Mouse (Mus musculus): ENCODE measurements around the gene Ccnj. TPM values are rescaled to one million over a fixed set of nuclear protein-coding genes. Genes with fewer than 3 reads are reported as not detected.
A peak's percentile ranks its signal among the peaks of the same experiment; 100 is the strongest.

Gene Ccnj
- polyA plus RNA-seq, 1 experiment from 2014 or later: 6.3 TPM

- Histone ChIP-seq H3K36me3 (ENCODE audit: control insufficient read depth, insufficient read depth) (no peaks in the 10 kb centered on the region), H3K27me3 (ENCODE audit: control insufficient read depth, insufficient read depth, low read length) (no peaks in the 10 kb centered on the region), H3K9me3 (replicated peaks; ENCODE audit: control insufficient read depth, low read length) (no peaks in the 10 kb centered on the region), H3K9ac (ENCODE audit: low read length) (no peak overlapping the region), H3K4me2 (ENCODE audit: low read depth, low read length) (no peak overlapping the region), H3K4me1 (ENCODE audit: control insufficient read depth, insufficient read depth, low read length) (peaks cover 5% of the 10 kb centered on the region), H3K4me3 (ENCODE audit: low read length) (no peak overlapping the region), H3K27ac (ENCODE audit: low read length) (no peak overlapping the region)
- ATAC-seq (replicated peaks; ENCODE audit: extremely low read depth, insufficient read depth, low FRiP score): no peak
- 68% methylated on average over 6 of the region's 6 CpGs for WGBS
These were observed 13.1 kb upstream of the Ccnj start for GRCm38 (mm10) chr19:40817901-40818532.

DNA sequence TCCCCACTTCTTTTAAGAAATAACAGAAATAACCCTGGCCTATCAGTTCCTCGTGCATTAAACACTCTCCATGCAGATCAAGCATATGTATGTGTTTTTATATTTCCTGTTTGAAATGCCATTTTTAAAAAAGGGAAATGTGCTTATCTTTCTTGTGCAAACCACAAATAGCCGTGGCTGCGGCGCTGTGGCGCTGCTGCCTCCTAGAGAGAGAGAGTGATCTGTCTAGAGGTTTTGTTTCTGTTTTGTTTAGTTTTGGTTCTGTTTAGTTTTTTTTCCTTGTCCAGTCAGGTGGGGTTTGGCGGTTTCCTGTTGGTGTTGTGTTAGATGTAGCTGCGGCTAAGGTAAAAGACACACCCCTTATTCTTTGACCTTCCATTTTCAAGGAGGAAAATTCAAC lies 12.3 kb upstream of the Ccnj start:
- H3K9ac ChIP-seq (ENCODE audit: low read length): no peak overlapping the region
- peak overlapping the region; percentile 21; the same call in 1 of the 2 replicates for H3K4me2 ChIP-seq (ENCODE audit: low read depth, low read length)
- H3K27ac ChIP-seq (ENCODE audit: low read length): no peak overlapping the region
- H3K27me3 ChIP-seq (ENCODE audit: control insufficient read depth, insufficient read depth, low read length): no peaks in the 10 kb centered on the region
- H3K4me1 ChIP-seq (ENCODE audit: control insufficient read depth, insufficient read depth, low read length): no peaks in the 10 kb centered on the region
- H3K4me3 ChIP-seq (ENCODE audit: low read length): no peak overlapping the region
- ATAC-seq (replicated peaks; ENCODE audit: extremely low read depth, insufficient read depth, low FRiP score): no peak
- 50% methylated on average over 7 of the region's 7 CpGs for WGBS
- no peaks in the 10 kb centered on the region for H3K36me3 ChIP-seq (ENCODE audit: control insufficient read depth, insufficient read depth)
- no peaks in the 10 kb centered on the region for H3K9me3 ChIP-seq (replicated peaks; ENCODE audit: control insufficient read depth, low read length)

DNA sequence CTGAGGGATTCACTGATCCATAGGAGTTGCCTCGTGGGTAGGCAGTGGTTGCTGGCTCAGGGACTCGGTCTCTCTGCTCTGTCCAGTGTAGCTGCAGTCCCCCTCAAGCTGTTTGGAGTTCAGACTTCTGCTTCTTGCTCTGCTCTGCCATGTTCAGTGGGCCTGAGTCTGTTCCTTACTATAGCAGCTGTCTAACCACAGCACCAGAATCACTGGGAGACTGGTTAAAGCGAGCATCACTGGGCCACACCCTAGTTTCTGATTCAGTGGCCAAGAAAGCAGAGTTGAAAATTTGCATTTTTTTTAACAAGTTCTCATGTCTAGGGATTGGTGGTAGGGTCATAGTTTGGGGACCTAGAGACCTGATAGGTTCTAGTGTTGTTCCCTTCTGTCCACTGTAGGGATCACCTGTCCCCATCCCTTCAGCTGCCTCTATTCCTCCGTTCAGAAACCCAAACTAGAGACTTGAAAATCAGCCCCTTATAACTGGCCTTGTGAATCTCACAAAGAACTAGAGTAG lies 9.7 kb upstream of the Ccnj start:
- no peaks in the 10 kb centered on the region for H3K9me3 ChIP-seq (replicated peaks; ENCODE audit: control insufficient read depth, low read length)
- no peaks in the 10 kb centered on the region for H3K4me1 ChIP-seq (ENCODE audit: control insufficient read depth, insufficient read depth, low read length)
- no peaks in the 10 kb centered on the region for H3K27me3 ChIP-seq (ENCODE audit: control insufficient read depth, insufficient read depth, low read length)
- no peak for ATAC-seq (replicated peaks; ENCODE audit: extremely low read depth, insufficient read depth, low FRiP score)
- H3K4me3 ChIP-seq (ENCODE audit: low read length): no peak overlapping the region
- no peak overlapping the region for H3K4me2 ChIP-seq (ENCODE audit: low read depth, low read length)
- WGBS: 62% methylated on average over 4 of the region's 4 CpGs
- H3K27ac ChIP-seq (ENCODE audit: low read length): no peak overlapping the region
- H3K36me3 ChIP-seq (ENCODE audit: control insufficient read depth, insufficient read depth): no peaks in the 10 kb centered on the region
- no peak overlapping the region for H3K9ac ChIP-seq (ENCODE audit: low read length)

DNA sequence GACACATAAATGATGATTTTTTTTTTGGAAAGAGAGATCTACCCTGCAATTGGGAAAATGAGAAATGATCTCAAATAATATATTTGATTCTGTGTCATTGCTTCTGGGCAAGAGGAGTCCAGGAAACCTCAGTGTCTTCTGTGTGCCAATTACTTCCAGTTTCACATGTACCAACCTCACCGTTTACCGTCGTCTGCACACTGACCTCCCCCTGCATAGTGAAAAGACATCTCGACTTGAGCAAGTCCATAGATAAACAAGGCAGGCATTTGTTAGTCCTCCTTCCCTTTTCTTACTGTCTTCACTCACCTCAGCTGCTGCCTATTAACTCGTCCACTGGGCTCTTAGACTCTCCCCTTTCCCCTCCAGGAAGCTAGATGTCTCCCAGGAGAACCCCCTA lies 5.4 kb upstream of the Ccnj start:
- Histone ChIP-seq H3K36me3 (ENCODE audit: control insufficient read depth, insufficient read depth) (no peaks in the 10 kb centered on the region), H3K4me2 (ENCODE audit: low read depth, low read length) (no peak overlapping the region)
- 66% methylated on average over 5 of the region's 5 CpGs for WGBS

GRCm38 (mm10) chr19:40826735-40827134 lies 4.3 kb upstream of the Ccnj start:
- Histone ChIP-seq H3K36me3 (ENCODE audit: control insufficient read depth, insufficient read depth) (no peaks in the 10 kb centered on the region), H3K4me2 (ENCODE audit: low read depth, low read length) (no peak overlapping the region), H3K4me1 (ENCODE audit: control insufficient read depth, insufficient read depth, low read length) (peaks cover 2% of the 10 kb centered on the region; the same call in 1 of the 2 replicates), H3K9ac (ENCODE audit: low read length) (no peak overlapping the region), H3K4me3 (ENCODE audit: low read length) (no peak overlapping the region), H3K27ac (ENCODE audit: low read length) (no peak overlapping the region), H3K9me3 (replicated peaks; ENCODE audit: control insufficient read depth, low read length) (no peaks in the 10 kb centered on the region), H3K27me3 (ENCODE audit: control insufficient read depth, insufficient read depth, low read length) (no peaks in the 10 kb centered on the region)
- ATAC-seq (replicated peaks; ENCODE audit: extremely low read depth, insufficient read depth, low FRiP score): no peak
- 30% methylated on average over 7 of the region's 7 CpGs for WGBS

More for the DNA sequence above, 5.4 kb upstream of the Ccnj start:
- H3K27me3 ChIP-seq (ENCODE audit: control insufficient read depth, insufficient read depth, low read length): no peaks in the 10 kb centered on the region
- no peak for ATAC-seq (replicated peaks; ENCODE audit: extremely low read depth, insufficient read depth, low FRiP score)
- no peak overlapping the region for H3K27ac ChIP-seq (ENCODE audit: low read length)
- peaks cover 2% of the 10 kb centered on the region; the same call in 1 of the 2 replicates for H3K4me1 ChIP-seq (ENCODE audit: control insufficient read depth, insufficient read depth, low read length)
- H3K9me3 ChIP-seq (replicated peaks; ENCODE audit: control insufficient read depth, low read length): no peaks in the 10 kb centered on the region
- H3K9ac ChIP-seq (ENCODE audit: low read length): no peak overlapping the region
- no peak overlapping the region for H3K4me3 ChIP-seq (ENCODE audit: low read length)

GRCm38 (mm10) chr19:40830198-40830597 lies 881 bp upstream of the Ccnj start:
- Histone ChIP-seq H3K9ac (ENCODE audit: low read length) (peak overlapping the region; percentile 88), H3K4me1 (ENCODE audit: control insufficient read depth, insufficient read depth, low read length) (peaks cover 10% of the 10 kb centered on the region), H3K36me3 (ENCODE audit: control insufficient read depth, insufficient read depth) (no peaks in the 10 kb centered on the region), H3K4me3 (ENCODE audit: low read length) (peak overlapping the region; percentile 80), H3K27me3 (ENCODE audit: control insufficient read depth, insufficient read depth, low read length) (no peaks in the 10 kb centered on the region), H3K9me3 (replicated peaks; ENCODE audit: control insufficient read depth, low read length) (no peaks in the 10 kb centered on the region), H3K27ac (ENCODE audit: low read length) (no peak overlapping the region), H3K4me2 (ENCODE audit: low read depth, low read length) (peak overlapping the region; percentile 92)
- ATAC-seq (replicated peaks; ENCODE audit: extremely low read depth, insufficient read depth, low FRiP score): no peak
- WGBS: 52% methylated on average over 7 of the region's 7 CpGs

- peak; percentile 52 for ATAC-seq (replicated peaks; ENCODE audit: extremely low read depth, insufficient read depth, low FRiP score)
- Histone ChIP-seq H3K4me1 (ENCODE audit: control insufficient read depth, insufficient read depth, low read length) (peaks cover 10% of the 10 kb centered on the region), H3K4me2 (ENCODE audit: low read depth, low read length) (peak overlapping the region; percentile 92), H3K27me3 (ENCODE audit: control insufficient read depth, insufficient read depth, low read length) (no peaks in the 10 kb centered on the region), H3K27ac (ENCODE audit: low read length) (peak overlapping the region; percentile 77), H3K9me3 (replicated peaks; ENCODE audit: control insufficient read depth, low read length) (no peaks in the 10 kb centered on the region), H3K9ac (ENCODE audit: low read length) (peak overlapping the region; percentile 88), H3K36me3 (ENCODE audit: control insufficient read depth, insufficient read depth) (no peaks in the 10 kb centered on the region), H3K4me3 (ENCODE audit: low read length) (peak overlapping the region; percentile 80)
- WGBS: under 1% methylated on average over 74 of the region's 76 CpGs
These were observed 530 bp downstream of the Ccnj start for GRCm38 (mm10) chr19:40831416-40832201.

GRCm38 (mm10) chr19:40832361-40832760 lies 1.3 kb downstream of the Ccnj start:
- peaks cover 5% of the 10 kb centered on the region for H3K36me3 ChIP-seq (ENCODE audit: control insufficient read depth, insufficient read depth)
- peak overlapping the region; percentile 92 for H3K4me2 ChIP-seq (ENCODE audit: low read depth, low read length)
- WGBS: 26% methylated on average over 5 of the region's 5 CpGs
- H3K9ac ChIP-seq (ENCODE audit: low read length): peak overlapping the region; percentile 88
- H3K27me3 ChIP-seq (ENCODE audit: control insufficient read depth, insufficient read depth, low read length): no peaks in the 10 kb centered on the region
- no peak for ATAC-seq (replicated peaks; ENCODE audit: extremely low read depth, insufficient read depth, low FRiP score)
- H3K27ac ChIP-seq (ENCODE audit: low read length): no peak overlapping the region
- H3K9me3 ChIP-seq (replicated peaks; ENCODE audit: control insufficient read depth, low read length): no peaks in the 10 kb centered on the region
- H3K4me3 ChIP-seq (ENCODE audit: low read length): peak overlapping the region; percentile 80
- H3K4me1 ChIP-seq (ENCODE audit: control insufficient read depth, insufficient read depth, low read length): peaks cover 10% of the 10 kb centered on the region

DNA sequence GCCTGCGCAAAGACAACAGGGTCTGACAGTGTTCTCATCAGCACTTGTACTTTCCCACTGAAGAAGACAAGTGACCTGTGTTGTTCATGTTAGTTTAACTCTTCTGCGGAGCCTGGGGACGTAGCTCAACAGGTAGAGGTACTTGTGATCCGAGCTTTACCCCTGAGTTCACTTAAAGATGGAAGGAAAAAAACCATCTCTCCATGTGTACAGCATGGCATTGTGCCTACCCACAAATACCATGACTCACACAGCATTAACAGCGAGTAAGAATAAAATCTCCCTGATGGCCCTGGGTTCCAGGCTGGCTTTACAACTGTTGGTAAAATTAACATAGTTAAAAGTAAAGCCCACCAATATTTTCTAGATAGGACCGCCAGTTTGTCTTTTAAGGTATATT lies 3.4 kb downstream of the Ccnj start:
- ATAC-seq (replicated peaks; ENCODE audit: extremely low read depth, insufficient read depth, low FRiP score): no peak
- Histone ChIP-seq H3K4me1 (ENCODE audit: control insufficient read depth, insufficient read depth, low read length) (peaks cover 10% of the 10 kb centered on the region), H3K9me3 (replicated peaks; ENCODE audit: control insufficient read depth, low read length) (no peaks in the 10 kb centered on the region), H3K27me3 (ENCODE audit: control insufficient read depth, insufficient read depth, low read length) (no peaks in the 10 kb centered on the region), H3K36me3 (ENCODE audit: control insufficient read depth, insufficient read depth) (peaks cover 21% of the 10 kb centered on the region), H3K4me3 (ENCODE audit: low read length) (no peak overlapping the region), H3K9ac (ENCODE audit: low read length) (no peak overlapping the region), H3K27ac (ENCODE audit: low read length) (no peak overlapping the region), H3K4me2 (ENCODE audit: low read depth, low read length) (no peak overlapping the region)
- WGBS: 89% methylated on average over 6 of the region's 6 CpGs

All from heart, embryonic 16.5 days (tissue).